Mouse (Mus musculus) embryonic facial prominence, embryonic 11.5 days (tissue): Measurements from ENCODE around the gene Atg4c. TPM values are rescaled to one million over a fixed set of nuclear protein-coding genes. Genes with fewer than 3 reads are reported as not detected.

ENCODE experiments used
- ATAC-seq: fragments of 200-750 bp; cut with Nextera tagmentation; replicated peaks from 2 replicates; pipeline ENCODE4 v1.8.0; 2017; ENCODE audit warnings: low read depth; ENCODE audit not compliant: insufficient number of reproducible peaks, low FRiP score, low TSS enrichment
- DNase-seq: peaks from one replicate; pipeline ENCODE4 v3.0.0-alpha.2; 2015; ENCODE audit warnings: low spot score
- H3K27ac ChIP-seq: fragments of 300-500 bp; sonication (generic); replicated peaks from 2 replicates; pipeline ENCODE4 v1.5.1; 2014; ENCODE audit warnings: mild to moderate bottlenecking, low read depth, low read length, control low read depth
- H3K27me3 ChIP-seq: fragments of 300-500 bp; sonication (generic); 2 replicates; pipeline ENCODE4 v1.6.1; 2014; ENCODE audit warnings: mild to moderate bottlenecking, low read length, moderate library complexity, mixed read lengths; ENCODE audit not compliant: control insufficient read depth, insufficient read depth
- H3K36me3 ChIP-seq: fragments of 300-500 bp; sonication (generic); replicated peaks from 2 replicates; pipeline ENCODE4 v1.6.1; 2014; ENCODE audit warnings: low read depth, mild to moderate bottlenecking, low read length, moderate library complexity, mixed read lengths; ENCODE audit not compliant: control insufficient read depth, insufficient read depth
- H3K4me1 ChIP-seq: fragments of 300-500 bp; sonication (generic); 2 replicates; pipeline ENCODE4 v1.6.1; 2014; ENCODE audit warnings: low read length, mixed read lengths; ENCODE audit not compliant: control insufficient read depth, insufficient read depth
- H3K4me2 ChIP-seq: fragments of 300-500 bp; sonication (generic); 2 replicates; pipeline ENCODE4 v1.6.1; 2014; ENCODE audit warnings: low read depth, mild to moderate bottlenecking, control low read depth, low read length, moderate library complexity
- H3K4me3 ChIP-seq: fragments of 300-500 bp; sonication (generic); 2 replicates; pipeline ENCODE4 v1.5.1; 2014; ENCODE audit warnings: low read depth, low read length, control low read depth
- H3K9ac ChIP-seq: fragments of 300-500 bp; sonication (generic); replicated peaks from 2 replicates; pipeline ENCODE4 v1.6.1; 2014; ENCODE audit warnings: mild to moderate bottlenecking, control low read depth, low read length
- H3K9me3 ChIP-seq: fragments of 300-500 bp; sonication (generic); replicated peaks from 2 replicates; pipeline ENCODE4 v1.6.1; 2016; ENCODE audit warnings: mild to moderate bottlenecking, low read length, inconsistent platforms, mixed read lengths; ENCODE audit not compliant: control insufficient read depth
- WGBS: fragments of 180-500 bp; shearing (Covaris S2); extraction: QIAGEN DNeasy Blood & Tissue Kit; methylation state at CpG from one replicate; pipeline ENCODE4 v1.1.7; 2014; 5-methylcytosine and 5-hydroxymethylcytosine counted together
- polyA plus RNA-seq: library from polyadenylated mRNA; unstranded; fragments of >200 nt; fragmentation: Nextera tagmentation; extraction: Ambion mirVana; gene quantifications from 2 replicates; pipeline ENCODE4 v1.2.1, GENCODE M21; 2014

The Atg4c gene
- polyA plus RNA-seq, result 16.6 and 17.7 TPM in 2 replicates

- no peaks in the 10 kb centered on the region for H3K27me3 ChIP-seq
- ATAC-seq, result peak; percentile 96
- peak within 1 kb of the TSS; percentile 51 for H3K4me2 ChIP-seq
- no peaks in the 10 kb centered on the region for H3K36me3 ChIP-seq
- peak within 1 kb of the TSS; percentile 85 for H3K27ac ChIP-seq
- no peaks in the 10 kb centered on the region for H3K4me1 ChIP-seq
- peak within 1 kb of the TSS; percentile 87 for H3K9ac ChIP-seq
- WGBS, result under 1% methylated on average over 50 of the region's 50 CpGs
- no peaks in the 10 kb centered on the region for H3K9me3 ChIP-seq
- peak; percentile 89 for DNase-seq
- H3K4me3 ChIP-seq, result peak within 1 kb of the TSS; percentile 64
Observed at GRCm38 (mm10) chr4:99193810-99194582, at the start of gene Atg4c. Gene Atg4c, plus strand, starts transcription at chr4:99193934.

DNA sequence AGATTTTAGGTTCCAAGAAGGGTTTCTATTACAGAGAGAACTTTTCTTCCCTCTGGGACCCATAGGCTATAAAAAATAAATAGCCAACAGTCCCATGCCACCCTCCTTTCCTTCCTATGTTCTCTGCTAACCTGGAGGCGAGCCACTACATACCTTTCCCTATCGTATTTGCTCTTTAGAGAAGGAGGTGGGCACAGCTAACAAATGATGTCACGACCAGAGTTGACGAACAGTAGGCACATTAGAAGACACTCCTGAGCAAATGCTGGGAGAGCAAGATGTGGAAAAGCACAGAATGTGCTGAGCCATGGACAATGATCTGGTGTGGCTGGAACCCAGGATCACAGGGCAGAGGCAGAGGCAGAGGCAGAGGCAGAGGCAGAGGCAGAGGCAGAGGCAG lies 42.3 kb upstream of the Atg4c start:
- Histone ChIP-seq H3K4me2 (no peak overlapping the region), H3K27ac (no peak overlapping the region), H3K9me3 (no peaks in the 10 kb centered on the region), H3K36me3 (no peaks in the 10 kb centered on the region), H3K9ac (no peak overlapping the region), H3K4me3 (no peak overlapping the region), H3K4me1 (no peaks in the 10 kb centered on the region), H3K27me3 (no peaks in the 10 kb centered on the region)
- DNase-seq (no peak), ATAC-seq (no peak)
- WGBS, result 93% methylated on average over 4 of the region's 4 CpGs

DNA sequence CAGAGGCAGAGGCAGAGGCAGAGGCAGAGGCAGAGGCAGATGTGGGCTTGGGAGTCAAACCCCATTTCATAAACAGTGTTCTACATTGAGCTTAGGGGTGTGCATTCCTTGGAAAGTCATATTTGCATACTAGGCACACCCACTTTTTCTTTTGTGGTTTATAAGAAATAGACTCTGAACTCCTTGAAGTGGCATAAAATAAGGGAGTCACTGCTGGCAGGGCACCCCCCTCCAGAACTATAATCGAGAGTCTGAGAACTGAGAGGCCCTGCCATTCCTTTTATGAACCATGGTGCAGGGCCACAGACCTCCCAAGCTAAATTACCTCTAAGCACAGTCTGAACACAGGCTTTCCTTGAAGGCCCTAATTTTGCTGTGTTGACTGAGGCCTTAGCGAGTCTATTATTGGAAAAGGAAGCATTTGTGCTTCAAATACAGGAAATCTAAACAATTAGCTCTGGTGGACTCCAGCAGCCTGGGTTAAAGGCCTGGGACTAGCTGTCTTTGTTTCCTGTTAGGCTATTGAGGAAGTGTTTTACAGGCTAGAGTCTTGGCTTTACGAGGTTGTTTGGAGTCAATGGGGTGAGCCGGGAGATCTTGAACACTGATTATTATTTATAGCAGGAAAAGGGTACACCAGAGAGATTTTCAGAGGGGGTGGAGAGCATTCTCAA lies 41.7 kb upstream of the Atg4c start:
- ATAC-seq (no peak), DNase-seq (no peak)
- no peaks in the 10 kb centered on the region for H3K9me3 ChIP-seq
- no peak overlapping the region for H3K4me3 ChIP-seq
- 38% methylated on average over 4 of the region's 4 CpGs for WGBS
- H3K4me1 ChIP-seq, result no peaks in the 10 kb centered on the region
- H3K27ac ChIP-seq, result no peak overlapping the region
- no peaks in the 10 kb centered on the region for H3K36me3 ChIP-seq
- H3K9ac ChIP-seq, result no peak overlapping the region
- no peaks in the 10 kb centered on the region for H3K27me3 ChIP-seq
- no peak overlapping the region for H3K4me2 ChIP-seq

- WGBS, result 65% methylated on average over 11 of the region's 11 CpGs
- H3K4me3 ChIP-seq, result no peak overlapping the region
- no peaks in the 10 kb centered on the region for H3K9me3 ChIP-seq
- no peaks in the 10 kb centered on the region for H3K4me1 ChIP-seq
- no peak overlapping the region for H3K4me2 ChIP-seq
- DNase-seq (no peak), ATAC-seq (no peak)
- no peak overlapping the region for H3K9ac ChIP-seq
- no peaks in the 10 kb centered on the region for H3K27me3 ChIP-seq
- H3K27ac ChIP-seq, result no peak overlapping the region
- H3K36me3 ChIP-seq, result no peaks in the 10 kb centered on the region
Observed at GRCm38 (mm10) chr4:99156641-99157307, 37.0 kb upstream of the Atg4c start.

DNA sequence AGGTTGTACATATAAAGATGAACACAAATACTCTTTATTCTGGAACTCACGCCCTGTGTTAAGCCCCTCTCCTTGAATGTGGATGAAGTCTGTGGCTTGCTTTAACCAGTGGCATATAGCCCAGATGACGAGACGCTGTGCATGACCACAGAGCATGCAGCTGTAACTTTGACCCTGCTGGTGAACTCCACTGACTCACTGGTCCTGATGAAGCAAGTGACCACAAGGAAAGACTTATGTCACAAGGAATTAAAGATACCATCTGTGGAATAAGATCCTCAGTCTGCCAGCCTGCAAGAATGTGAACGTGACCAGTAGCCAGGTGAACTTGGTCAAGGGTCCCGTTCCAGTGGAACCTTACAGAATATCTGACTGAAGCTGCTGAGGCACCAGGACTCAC lies 35.2 kb upstream of the Atg4c start:
- no peak overlapping the region for H3K4me3 ChIP-seq
- H3K9me3 ChIP-seq, result no peaks in the 10 kb centered on the region
- H3K9ac ChIP-seq, result no peak overlapping the region
- no peaks in the 10 kb centered on the region for H3K36me3 ChIP-seq
- 87% methylated on average over 5 of the region's 5 CpGs for WGBS
- no peak overlapping the region for H3K4me2 ChIP-seq
- no peak overlapping the region for H3K27ac ChIP-seq
- H3K4me1 ChIP-seq, result no peaks in the 10 kb centered on the region
- ATAC-seq, result no peak
- no peaks in the 10 kb centered on the region for H3K27me3 ChIP-seq
- no peak for DNase-seq

DNA sequence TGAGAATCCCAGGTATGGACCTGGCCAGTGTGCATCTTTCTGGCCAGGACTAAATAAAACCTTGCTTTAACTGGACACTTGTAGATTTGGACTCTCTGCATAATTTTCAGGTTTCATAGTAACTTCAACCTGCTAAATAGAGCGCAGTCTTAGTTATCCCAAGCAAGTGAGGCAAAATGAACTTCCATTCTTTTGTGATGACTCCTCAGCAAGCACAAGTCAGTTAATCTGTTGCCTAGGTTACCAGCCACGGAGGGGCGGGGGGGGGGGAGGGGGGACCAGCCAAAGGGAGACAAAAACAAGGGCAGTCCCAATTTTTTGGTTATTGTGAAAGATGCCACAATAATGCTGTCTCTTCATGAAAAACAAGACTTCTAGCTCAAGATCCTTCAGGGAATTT lies 33.3 kb upstream of the Atg4c start:
- Histone ChIP-seq H3K9me3 (no peaks in the 10 kb centered on the region), H3K27ac (no peak overlapping the region), H3K9ac (no peak overlapping the region), H3K4me2 (no peak overlapping the region), H3K4me3 (no peak overlapping the region), H3K4me1 (no peaks in the 10 kb centered on the region), H3K27me3 (no peaks in the 10 kb centered on the region), H3K36me3 (no peaks in the 10 kb centered on the region)
- no peak for DNase-seq
- no peak for ATAC-seq
- 17% methylated on average over 3 of the region's 3 CpGs for WGBS

DNA sequence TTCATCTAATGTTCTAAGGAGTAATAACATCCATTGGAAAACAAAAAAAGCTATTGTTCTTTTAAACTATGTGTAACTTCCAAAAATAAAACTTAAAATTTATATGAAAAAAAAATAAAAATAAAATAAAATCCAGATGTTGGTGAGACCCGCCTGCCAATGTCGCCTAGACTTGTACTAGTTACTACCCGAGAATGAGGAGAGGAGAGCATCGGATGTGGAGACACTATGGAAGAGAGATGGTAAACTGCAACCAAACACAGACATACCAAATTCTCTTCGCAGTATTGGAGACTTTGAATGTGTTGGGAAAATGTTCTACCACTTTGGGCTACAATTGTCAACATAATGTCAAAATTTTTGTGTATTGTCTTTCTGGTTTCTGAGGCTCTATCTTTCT lies 32.8 kb upstream of the Atg4c start:
- no peak overlapping the region for H3K4me2 ChIP-seq
- no peaks in the 10 kb centered on the region for H3K36me3 ChIP-seq

GRCm38 (mm10) chr4:99161457-99161971 lies 32.2 kb upstream of the Atg4c start:
- no peaks in the 10 kb centered on the region for H3K27me3 ChIP-seq

More for the DNA sequence above, 32.8 kb upstream of the Atg4c start:
- WGBS, result 36% methylated on average over 5 of the region's 5 CpGs
- Histone ChIP-seq H3K9ac (no peak overlapping the region), H3K27ac (no peak overlapping the region), H3K27me3 (no peaks in the 10 kb centered on the region), H3K4me1 (no peaks in the 10 kb centered on the region), H3K9me3 (no peaks in the 10 kb centered on the region), H3K4me3 (no peak overlapping the region)
- no peak for ATAC-seq
- no peak for DNase-seq

More at GRCm38 (mm10) chr4:99161457-99161971, 32.2 kb upstream of the Atg4c start:
- ATAC-seq (no peak), DNase-seq (no peak)
- Histone ChIP-seq H3K36me3 (no peaks in the 10 kb centered on the region), H3K27ac (no peak overlapping the region), H3K4me2 (no peak overlapping the region), H3K4me3 (no peak overlapping the region), H3K9ac (no peak overlapping the region), H3K4me1 (no peaks in the 10 kb centered on the region), H3K9me3 (no peaks in the 10 kb centered on the region)
- 16% methylated on average over 6 of the region's 6 CpGs for WGBS
